21 mouse cellular contexts compared by ENCODE assay signal in genomic region chr7:137875306-137875705, GRCm38 (mm10).
DNase-seq lines count a peak whose midpoint lies in the region; ATAC-seq and TF ChIP-seq lines count a peak whose summit lies in the region.
"Had no signal": no experiment of that assay in that cellular context is flagged by ENCODE, and none has a peak within 500 bp of the region (broad histone marks: within the 10 kb centered on the region; RNA-seq: fewer than 3 reads in every experiment).

No protein-coding gene starts in this region.

- peak; percentile 73 for DNase-seq in heart, adult 11 months
- DNase-seq in heart, adult 2 months = no peak
- peak; percentile 66 for DNase-seq in heart, embryonic 10.5 days (ENCODE audit: low spot score)
- no peak for DNase-seq in heart, adult 18-20 months
- DNase-seq in urinary bladder, adult 2 months (ENCODE audit: low spot score) = peak; percentile 10
- no peak for DNase-seq in urinary bladder, postnatal 25 days (ENCODE audit: low spot score)
- no peak for DNase-seq in adrenal gland, postnatal 10 days
- DNase-seq: adrenal gland, adult 2 months; adrenal gland, adult 8-10 months; adrenal gland, postnatal 14 days; adrenal gland, postnatal 25 days; adrenal gland, postnatal 36 days; B cell, adult 2 months; cerebellum, adult 11 months; cerebellum, adult 11-12 months; cerebellum, adult 18-20 months had no signal

- H3K4me3 ChIP-seq in heart, adult 2 months = no peak overlapping the region
- H3K4me3 ChIP-seq in heart, embryonic 10.5 days = no peak overlapping the region

- H3K9me3 ChIP-seq in heart, embryonic 10.5 days = no peaks in the 10 kb centered on the region

- no peak overlapping the region for H3K9ac ChIP-seq in heart, adult 2 months (ENCODE audit: low read depth, low read length)

- no peak for TF ChIP-seq CTCF in heart, adult 2 months (IDR thresholded peaks at IDR 0.05)

- no peaks in the 10 kb centered on the region for H3K36me3 ChIP-seq in heart, adult 2 months (ENCODE audit: control insufficient read depth, insufficient read depth, low read length)
- H3K36me3 ChIP-seq in heart, embryonic 10.5 days = no peaks in the 10 kb centered on the region
- H3K36me3 ChIP-seq: G1E had no signal

- no peak for TF ChIP-seq POLR2A in heart, adult 2 months (IDR thresholded peaks at IDR 0.05; ENCODE audit: insufficient read depth, low read depth, low read length)

- 0 out of 2 replicates have a peak, but pooled peaks have one; percentile 13 for ATAC-seq in neutrophil, adult 5-6 weeks (ENCODE audit: extremely low read depth, insufficient number of reproducible peaks, low FRiP score, poor library complexity, severe bottlenecking)
- ATAC-seq: activated CD4-positive, CD25-positive, alpha-beta regulatory T cell, adult 4 months; CD4-positive, CD25-positive, alpha-beta regulatory T cell, adult 4 months; Patski had no signal

- no peaks in the 10 kb centered on the region for H3K79me2 ChIP-seq in heart, adult 2 months (replicated peaks; ENCODE audit: control insufficient read depth, insufficient read depth, low read length)

- no peaks in the 10 kb centered on the region for H3K27me3 ChIP-seq in heart, adult 2 months (ENCODE audit: control insufficient read depth, insufficient read depth, low read length)
- H3K27me3 ChIP-seq in heart, embryonic 10.5 days (ENCODE audit: insufficient read depth, poor library complexity, severe bottlenecking) = 0 out of 2 replicates have a peak, but pooled peaks cover 4% of the 10 kb centered on the region
- H3K27me3 ChIP-seq: Patski had no signal

- H3K4me1 ChIP-seq in heart, adult 2 months (ENCODE audit: control insufficient read depth, insufficient read depth, low read length) = no peaks in the 10 kb centered on the region
- no peaks in the 10 kb centered on the region for H3K4me1 ChIP-seq in heart, embryonic 10.5 days

- no peak overlapping the region for H3K27ac ChIP-seq in heart, adult 2 months
- H3K27ac ChIP-seq in heart, embryonic 10.5 days = no peak overlapping the region

- 80% methylated on average over 2 of the region's 2 CpGs for WGBS in heart, adult 2 months
- 90% methylated on average over 2 of the region's 2 CpGs for WGBS in heart, embryonic 10.5 days

- no peak for TF ChIP-seq EP300 in heart, adult 2 months (IDR thresholded peaks at IDR 0.05; ENCODE audit: insufficient read depth, low read depth, low read length)

- intact Hi-C loops in heart, adult 2 months (cut with DNase I) = no loop called here

Comparison
In these comparisons a context has a peak if more than half of its experiments do, and no peak if none do; other contexts are left out.
1. DNase-seq: peak in heart, adult 11 months (single experiment), heart, embryonic 10.5 days (single experiment) and urinary bladder, adult 2 months (single experiment); none in heart, adult 2 months (0 of 2), heart, adult 18-20 months (0 of 2), urinary bladder, postnatal 25 days (single experiment) and adrenal gland, postnatal 10 days (single experiment).